Mouse (Mus musculus) limb, embryonic 14.5 days (tissue): ENCODE results near the gene Thap12. TPM values are rescaled to one million over a fixed set of nuclear protein-coding genes. Genes with fewer than 3 reads are reported as not detected.

ENCODE experiments used
- ATAC-seq: fragments of 200-750 bp; cut with Nextera tagmentation; 2 replicates; pipeline ENCODE4 v1.8.0; 2017; ENCODE audit warnings: low read depth, moderate number of reproducible peaks, moderate TSS enrichment; ENCODE audit not compliant: low FRiP score
- DNase-seq: peaks from one replicate; pipeline ENCODE4 v3.0.0-alpha.2; 2015; ENCODE audit warnings: low spot score
- H3K27ac ChIP-seq: fragments of 300-500 bp; sonication (generic); replicated peaks from 2 replicates; pipeline ENCODE4 v1.5.1; 2014; ENCODE audit warnings: low read depth, mild to moderate bottlenecking, low read length, moderate library complexity, mixed read lengths
- H3K27me3 ChIP-seq: fragments of 300-500 bp; sonication (generic); 2 replicates; pipeline ENCODE4 v1.6.1; 2014; ENCODE audit warnings: low read length, mixed read lengths; ENCODE audit not compliant: control insufficient read depth, insufficient read depth
- H3K36me3 ChIP-seq: fragments of 300-500 bp; sonication (generic); 2 replicates; pipeline ENCODE4 v1.6.1; 2014; ENCODE audit warnings: mild to moderate bottlenecking, low read length, moderate library complexity, mixed read lengths; ENCODE audit not compliant: control insufficient read depth, insufficient read depth
- H3K4me1 ChIP-seq: fragments of 300-500 bp; sonication (generic); 2 replicates; pipeline ENCODE4 v1.6.1; 2014; ENCODE audit warnings: antibody characterized with exemption, low read length, mixed read lengths; ENCODE audit not compliant: control insufficient read depth, insufficient read depth
- H3K4me2 ChIP-seq: fragments of 300-500 bp; sonication (generic); replicated peaks from 2 replicates; pipeline ENCODE4 v1.6.1; 2014; ENCODE audit warnings: low read depth, mild to moderate bottlenecking, low read length, moderate library complexity; ENCODE audit not compliant: severe bottlenecking
- H3K4me3 ChIP-seq: fragments of 300-500 bp; sonication (generic); replicated peaks from 2 replicates; pipeline ENCODE4 v1.5.1; 2014; ENCODE audit warnings: low read length
- H3K9ac ChIP-seq: fragments of 300-500 bp; sonication (generic); 2 replicates; pipeline ENCODE4 v1.6.1; 2014; ENCODE audit warnings: mild to moderate bottlenecking, low read depth, low read length, moderate library complexity; ENCODE audit not compliant: severe bottlenecking
- H3K9me3 ChIP-seq: fragments of 300-500 bp; sonication (generic); 2 replicates; pipeline ENCODE4 v1.6.1; 2016; ENCODE audit warnings: low read length; ENCODE audit not compliant: control insufficient read depth
- POLR2A ChIP-seq: fragments of 200-500 bp; IDR thresholded peaks from 2 replicates; pipeline ENCODE4 v1.8.0; 2012; ENCODE audit warnings: inconsistent platforms, mild to moderate bottlenecking, moderate library complexity, borderline replicate concordance; ENCODE audit not compliant: insufficient read depth, insufficient read length; ENCODE audit errors: extremely low read depth
- WGBS: fragments of 180-500 bp; shearing (Covaris S2); extraction: QIAGEN DNeasy Blood & Tissue Kit; methylation state at CpG from one replicate; pipeline ENCODE4 v1.1.7; 2014; 5-methylcytosine and 5-hydroxymethylcytosine counted together
- polyA plus RNA-seq, 2 experiments: library from polyadenylated mRNA; depleted of rRNA in 1 of 2; stranded (reverse) in 1 of 2; unstranded in 1 of 2; fragments of >200 nt; fragmentation: Nextera tagmentation in 1 of 2; extraction: Ambion mirVana in 1 of 2; gene quantifications; 2 replicates each; pipeline versions ENCODE4 v1.2.1 to v1.2.3; 2012 to 2014

The Thap12 gene
- polyA plus RNA-seq, 2 experiments, result 42.1 to 68.5 TPM

GRCm38 (mm10) chr7:98674344-98674743 lies 28.6 kb upstream of the Thap12 start:
- no peak overlapping the region for H3K4me2 ChIP-seq
- no peak for TF ChIP-seq POLR2A
- no peak overlapping the region for H3K27ac ChIP-seq
- no peak for ATAC-seq
- peaks cover 16% of the 10 kb centered on the region for H3K4me1 ChIP-seq
- no peaks in the 10 kb centered on the region for H3K36me3 ChIP-seq
- DNase-seq, result no peak
- no peak overlapping the region for H3K9ac ChIP-seq
- no peak overlapping the region for H3K4me3 ChIP-seq
- H3K27me3 ChIP-seq, result no peaks in the 10 kb centered on the region
- H3K9me3 ChIP-seq, result no peaks in the 10 kb centered on the region
- WGBS, result 82% methylated on average over 4 of the region's 4 CpGs

- 33% methylated on average over 2 of the region's 2 CpGs for WGBS
- Histone ChIP-seq H3K9ac (no peak overlapping the region), H3K27me3 (no peaks in the 10 kb centered on the region), H3K4me1 (peaks cover 7% of the 10 kb centered on the region; the same call in 1 of the 2 replicates), H3K36me3 (no peaks in the 10 kb centered on the region), H3K27ac (no peak overlapping the region), H3K9me3 (no peaks in the 10 kb centered on the region), H3K4me3 (no peak overlapping the region), H3K4me2 (no peak overlapping the region)
- DNase-seq (no peak), ATAC-seq (no peak)
- no peak for TF ChIP-seq POLR2A
These were observed 25.4 kb upstream of the Thap12 start for GRCm38 (mm10) chr7:98677511-98677910.

- H3K27ac ChIP-seq, result no peak overlapping the region
- H3K4me2 ChIP-seq, result no peak overlapping the region
- no peaks in the 10 kb centered on the region for H3K27me3 ChIP-seq
- no peaks in the 10 kb centered on the region for H3K36me3 ChIP-seq
- no peaks in the 10 kb centered on the region for H3K9me3 ChIP-seq
- 40% methylated on average over 7 of the region's 7 CpGs for WGBS
- no peak for TF ChIP-seq POLR2A
- H3K9ac ChIP-seq, result no peak overlapping the region
- DNase-seq (no peak), ATAC-seq (no peak)
- H3K4me3 ChIP-seq, result no peak overlapping the region
- 0 out of 2 replicates have a peak, but pooled peaks cover 3% of the 10 kb centered on the region for H3K4me1 ChIP-seq
These were observed 24.5 kb upstream of the Thap12 start for GRCm38 (mm10) chr7:98678441-98678840.

- Histone ChIP-seq H3K4me2 (no peak overlapping the region), H3K9ac (no peak overlapping the region), H3K27me3 (no peaks in the 10 kb centered on the region), H3K36me3 (no peaks in the 10 kb centered on the region), H3K9me3 (no peaks in the 10 kb centered on the region), H3K27ac (no peak overlapping the region), H3K4me1 (peaks cover 10% of the 10 kb centered on the region; the same call in 1 of the 2 replicates), H3K4me3 (no peak overlapping the region)
- 57% methylated on average over 2 of the region's 2 CpGs for WGBS
- TF ChIP-seq POLR2A, result no peak
- DNase-seq (no peak), ATAC-seq (no peak)
These were observed 22.2 kb upstream of the Thap12 start for GRCm38 (mm10) chr7:98680691-98681090.

GRCm38 (mm10) chr7:98682821-98683220 lies 20.1 kb upstream of the Thap12 start:
- Histone ChIP-seq H3K4me3 (no peak overlapping the region), H3K36me3 (no peaks in the 10 kb centered on the region), H3K27me3 (no peaks in the 10 kb centered on the region), H3K4me2 (no peak overlapping the region), H3K4me1 (peaks cover 15% of the 10 kb centered on the region; the same call in 1 of the 2 replicates), H3K9me3 (no peaks in the 10 kb centered on the region), H3K27ac (no peak overlapping the region), H3K9ac (no peak overlapping the region)
- DNase-seq (no peak), ATAC-seq (no peak)
- 91% methylated on average over 10 of the region's 10 CpGs for WGBS
- TF ChIP-seq POLR2A, result no peak

- Histone ChIP-seq H3K4me1 (peaks cover 15% of the 10 kb centered on the region; the same call in 1 of the 2 replicates), H3K27me3 (no peaks in the 10 kb centered on the region), H3K9ac (no peak overlapping the region), H3K4me2 (peak overlapping the region; percentile 39), H3K4me3 (peak overlapping the region; percentile 7; the same call in 1 of the 2 replicates), H3K36me3 (no peaks in the 10 kb centered on the region), H3K9me3 (no peaks in the 10 kb centered on the region), H3K27ac (peak overlapping the region; percentile 34; the same call in 1 of the 2 replicates)
- TF ChIP-seq POLR2A, result no peak
- DNase-seq, result peak; percentile 76
- ATAC-seq, result peak; percentile 89
- WGBS, result 7% methylated on average over 13 of the region's 13 CpGs
These were observed 17.0 kb upstream of the Thap12 start for GRCm38 (mm10) chr7:98685895-98686294.
